Mouse (Mus musculus) retina, adult 2 months (tissue): ENCODE measurements around the gene Tmem270.

Source experiments
- DNase-seq: peaks from one replicate; pipeline ENCODE4 v3.0.0-alpha.2; 2012; ENCODE audit warnings: low read depth, low spot score

The Tmem270 gene

GRCm38 (mm10) chr5:134887447-134888335, 18.8 kb downstream of the Tmem270 start:
- DNase-seq, result no peak

GRCm38 (mm10) chr5:134883077-134883476, 23.5 kb downstream of the Tmem270 start:
- no peak for DNase-seq

GRCm38 (mm10) chr5:134876801-134877200, 29.7 kb downstream of the Tmem270 start:
- no peak for DNase-seq

GRCm38 (mm10) chr5:134875245-134875644, 31.3 kb downstream of the Tmem270 start:
- no peak for DNase-seq

- DNase-seq, result no peak
These were observed 32.3 kb downstream of the Tmem270 start for GRCm38 (mm10) chr5:134873956-134874879.

GRCm38 (mm10) chr5:134873034-134873433, 33.5 kb downstream of the Tmem270 start:
- no peak for DNase-seq

- no peak for DNase-seq
These were observed 33.9 kb downstream of the Tmem270 start for GRCm38 (mm10) chr5:134872597-134872996.

- no peak for DNase-seq
These were observed 38.0 kb downstream of the Tmem270 start for GRCm38 (mm10) chr5:134868506-134868905.

GRCm38 (mm10) chr5:134867320-134868144, 39.0 kb downstream of the Tmem270 start:
- no peak for DNase-seq

GRCm38 (mm10) chr5:134865158-134865557, 41.4 kb downstream of the Tmem270 start:
- DNase-seq, result no peak

GRCm38 (mm10) chr5:134861902-134862497, 44.5 kb downstream of the Tmem270 start:
- DNase-seq, result no peak

- DNase-seq, result no peak
These were observed 47.3 kb downstream of the Tmem270 start for GRCm38 (mm10) chr5:134859193-134859592.

- no peak for DNase-seq
These were observed 48.2 kb downstream of the Tmem270 start for GRCm38 (mm10) chr5:134858378-134858777.

GRCm38 (mm10) chr5:134852873-134853272, 53.7 kb downstream of the Tmem270 start:
- no peak for DNase-seq
